Comparison of ENCODE assay signal across 12 mouse cellular contexts in genomic region chr12:39301351-39302212, GRCm38 (mm10).
A peak's percentile ranks its signal among the peaks of the same experiment; 100 is the strongest.
DNase-seq lines count a peak whose midpoint lies in the region; ATAC-seq and TF ChIP-seq lines count a peak whose summit lies in the region.
"Had no signal": no experiment of that assay in that cellular context is flagged by ENCODE, and none has a peak within 500 bp of the region (broad histone marks: within the 10 kb centered on the region; RNA-seq: fewer than 3 reads in every experiment).

No protein-coding gene starts in this region.

- no peak overlapping the region for H3K9ac ChIP-seq in forebrain, postnatal 0 days
- H3K9ac ChIP-seq in midbrain, postnatal 0 days (replicated peaks; ENCODE audit: low read length, poor library complexity, severe bottlenecking) = no peak overlapping the region
- H3K9ac ChIP-seq in intestine, postnatal 0 days (ENCODE audit: low read depth, low read length) = no peak overlapping the region
- H3K9ac ChIP-seq: liver, embryonic 15.5 days had no signal

- WGBS in forebrain, postnatal 0 days = 6% methylated on average over 13 of the region's 13 CpGs
- 32% methylated on average over 13 of the region's 13 CpGs for WGBS in midbrain, postnatal 0 days
- 59% methylated on average over 13 of the region's 13 CpGs for WGBS in intestine, postnatal 0 days

- no peaks in the 10 kb centered on the region for H3K27me3 ChIP-seq in forebrain, postnatal 0 days (ENCODE audit: insufficient read depth, low read length)
- H3K27me3 ChIP-seq in midbrain, postnatal 0 days (ENCODE audit: insufficient read depth, low read length) = no peaks in the 10 kb centered on the region
- H3K27me3 ChIP-seq in intestine, postnatal 0 days (replicated peaks; ENCODE audit: control insufficient read depth, insufficient read depth, low read length) = no peaks in the 10 kb centered on the region
- H3K27me3 ChIP-seq: liver, embryonic 15.5 days had no signal

- H3K4me1 ChIP-seq in forebrain, postnatal 0 days (ENCODE audit: insufficient read depth) = peaks cover 8% of the 10 kb centered on the region; the same call in 1 of the 2 replicates
- H3K4me1 ChIP-seq in midbrain, postnatal 0 days (ENCODE audit: insufficient read depth, low read length) = no peaks in the 10 kb centered on the region
- H3K4me1 ChIP-seq in intestine, postnatal 0 days (replicated peaks; ENCODE audit: control insufficient read depth, insufficient read depth, low read length) = no peaks in the 10 kb centered on the region
- H3K4me1 ChIP-seq: liver, embryonic 15.5 days had no signal

- peak; percentile 89 for ATAC-seq in forebrain, postnatal 0 days
- ATAC-seq in midbrain, postnatal 0 days (ENCODE audit: low FRiP score) = no peak
- no peak for ATAC-seq in monocyte, adult 5-6 weeks (replicated peaks; ENCODE audit: insufficient number of reproducible peaks, low FRiP score, low TSS enrichment, poor library complexity, severe bottlenecking)
- no peak for ATAC-seq in intestine, postnatal 0 days

- TF ChIP-seq CTCF in left cerebral cortex, adult 2 months (IDR thresholded peaks at IDR 0.05) = no peak
- no peak for TF ChIP-seq CTCF in forebrain, postnatal 0 days (IDR thresholded peaks at IDR 0.05; ENCODE audit: low read depth)
- TF ChIP-seq CTCF in midbrain, postnatal 0 days (IDR thresholded peaks at IDR 0.05) = no peak
- TF ChIP-seq CTCF in intestine, postnatal 0 days (IDR thresholded peaks at IDR 0.05; ENCODE audit: low read depth) = no peak

- H3K4me2 ChIP-seq in forebrain, postnatal 0 days (ENCODE audit: low read depth) = no peak overlapping the region
- H3K4me2 ChIP-seq in midbrain, postnatal 0 days (ENCODE audit: low read depth, low read length, poor library complexity, severe bottlenecking) = no peak overlapping the region
- no peak overlapping the region for H3K4me2 ChIP-seq in intestine, postnatal 0 days (replicated peaks; ENCODE audit: low read depth)
- H3K4me2 ChIP-seq: liver, embryonic 15.5 days had no signal

- no peak overlapping the region for H3K27ac ChIP-seq in left cerebral cortex, adult 2 months
- H3K27ac ChIP-seq in forebrain, postnatal 0 days (ENCODE audit: low read depth, low read length) = 0 out of 2 replicates have a peak overlapping the region, but pooled peaks have one; percentile 22
- no peak overlapping the region for H3K27ac ChIP-seq in midbrain, postnatal 0 days (ENCODE audit: low read depth, low read length)
- no peak overlapping the region for H3K27ac ChIP-seq in intestine, postnatal 0 days (ENCODE audit: low read depth, low read length)
- H3K27ac ChIP-seq: liver, embryonic 15.5 days had no signal

- peak; percentile 4 to 14 for DNase-seq in left cerebral cortex, postnatal 14 days (ENCODE audit: low spot score in 2 of 2)
- no peak for DNase-seq in left cerebral cortex, adult 2 months (ENCODE audit: extremely low spot score in 1 of 2, low spot score in 2 of 2)
- peak; percentile 22 for DNase-seq in embryo, embryonic 11 days
- DNase-seq in forebrain, postnatal 0 days = peak; percentile 67
- peak; percentile 51 for DNase-seq in midbrain, postnatal 0 days (ENCODE audit: low spot score)
- no peak for DNase-seq in urinary bladder, postnatal 10 days (ENCODE audit: low spot score)
- DNase-seq: cerebellum, adult 8-10 months; spleen, adult 18-20 months; thymus, postnatal 25 days had no signal

- no peaks in the 10 kb centered on the region for H3K9me3 ChIP-seq in forebrain, postnatal 0 days (ENCODE audit: low read length)
- H3K9me3 ChIP-seq in midbrain, postnatal 0 days (ENCODE audit: low read length) = no peaks in the 10 kb centered on the region
- H3K9me3 ChIP-seq in intestine, postnatal 0 days (ENCODE audit: control insufficient read depth) = no peaks in the 10 kb centered on the region
- H3K9me3 ChIP-seq: liver, embryonic 15.5 days had no signal

- H3K4me3 ChIP-seq in left cerebral cortex, adult 2 months = no peak overlapping the region
- no peak overlapping the region for H3K4me3 ChIP-seq in forebrain, postnatal 0 days (ENCODE audit: low read depth, low read length)
- no peak overlapping the region for H3K4me3 ChIP-seq in midbrain, postnatal 0 days (ENCODE audit: low read depth, low read length)
- no peak overlapping the region for H3K4me3 ChIP-seq in intestine, postnatal 0 days (ENCODE audit: low read depth, low read length)
- H3K4me3 ChIP-seq: liver, embryonic 15.5 days had no signal

- intact Hi-C loops in left cerebral cortex, postnatal 14 days (cut with DNase I) = no loop called here
- intact Hi-C loops in left cerebral cortex, adult 2 months (cut with DNase I) = no loop called here

- H3K36me3 ChIP-seq in forebrain, postnatal 0 days (ENCODE audit: insufficient read depth) = no peaks in the 10 kb centered on the region
- no peaks in the 10 kb centered on the region for H3K36me3 ChIP-seq in midbrain, postnatal 0 days (ENCODE audit: insufficient read depth, low read length)
- no peaks in the 10 kb centered on the region for H3K36me3 ChIP-seq in intestine, postnatal 0 days (ENCODE audit: control insufficient read depth, insufficient read depth)
- H3K36me3 ChIP-seq: liver, embryonic 15.5 days had no signal

Comparison
In these comparisons a context has a peak if more than half of its experiments do, and no peak if none do; other contexts are left out.
1. DNase-seq: peak in left cerebral cortex, postnatal 14 days (2 of 2), embryo, embryonic 11 days (single experiment), forebrain, postnatal 0 days (single experiment) and midbrain, postnatal 0 days (single experiment); none in left cerebral cortex, adult 2 months (0 of 2) and urinary bladder, postnatal 10 days (single experiment).